Mouse (Mus musculus) heart, embryonic 11.5 days (tissue): ENCODE results near the gene Mfap5. TPM values are rescaled to one million over a fixed set of nuclear protein-coding genes. Genes with fewer than 3 reads are reported as not detected.

Experiments
- ATAC-seq: fragments of 200-750 bp; cut with Nextera tagmentation; replicated peaks from 2 replicates; pipeline ENCODE4 v1.8.0; 2017; ENCODE audit warnings: moderate library complexity; ENCODE audit not compliant: insufficient number of reproducible peaks, low FRiP score, low TSS enrichment
- H3K27ac ChIP-seq: fragments of 300-500 bp; sonication (generic); 2 replicates; pipeline ENCODE4 v1.5.1; 2014; ENCODE audit warnings: mild to moderate bottlenecking, low read depth, low read length
- H3K27me3 ChIP-seq: fragments of 300-500 bp; sonication (generic); 2 replicates; pipeline ENCODE4 v1.6.1; 2014; ENCODE audit warnings: mild to moderate bottlenecking, low read length, mixed read lengths; ENCODE audit not compliant: control insufficient read depth, insufficient read depth
- H3K36me3 ChIP-seq: fragments of 300-500 bp; sonication (generic); 2 replicates; pipeline ENCODE4 v1.6.1; 2014; ENCODE audit warnings: mild to moderate bottlenecking, low read length, moderate library complexity, mixed read lengths; ENCODE audit not compliant: control insufficient read depth, insufficient read depth
- H3K4me1 ChIP-seq: fragments of 300-500 bp; sonication (generic); 2 replicates; pipeline ENCODE4 v1.6.1; 2014; ENCODE audit warnings: low read length; ENCODE audit not compliant: control insufficient read depth, insufficient read depth
- H3K4me2 ChIP-seq: fragments of 300-500 bp; sonication (generic); 2 replicates; pipeline ENCODE4 v1.6.1; 2014; ENCODE audit warnings: mild to moderate bottlenecking, moderate library complexity
- H3K4me3 ChIP-seq: fragments of 300-500 bp; sonication (generic); 2 replicates; pipeline ENCODE4 v1.5.1; 2014; ENCODE audit warnings: low read depth, low read length
- H3K9ac ChIP-seq: fragments of 300-500 bp; sonication (generic); 2 replicates; pipeline ENCODE4 v1.6.1; 2014; ENCODE audit warnings: mild to moderate bottlenecking, low read depth, low read length, moderate library complexity
- H3K9me3 ChIP-seq: fragments of 300-500 bp; sonication (generic); replicated peaks from 2 replicates; pipeline ENCODE4 v1.6.1; 2016; ENCODE audit warnings: low read length; ENCODE audit not compliant: control insufficient read depth
- WGBS: fragments of 180-500 bp; shearing (Covaris S2); extraction: QIAGEN DNeasy Blood & Tissue Kit; methylation state at CpG from one replicate; pipeline ENCODE4 v1.1.7; 2014; ENCODE audit not compliant: insufficient replicate concordance; 5-methylcytosine and 5-hydroxymethylcytosine counted together
- polyA plus RNA-seq: library from polyadenylated mRNA; unstranded; fragments of >200 nt; fragmentation: Nextera tagmentation; extraction: Ambion mirVana; gene quantifications from 2 replicates; pipeline ENCODE4 v1.2.1, GENCODE M21; 2014

The Mfap5 gene
- polyA plus RNA-seq, 1 experiment from 2014 or later = 5.4 TPM

- peak overlapping the region; percentile 75 for H3K4me3 ChIP-seq
- peaks cover 12% of the 10 kb centered on the region; the same call in 1 of the 2 replicates for H3K27me3 ChIP-seq
- no peaks in the 10 kb centered on the region for H3K36me3 ChIP-seq
- peak overlapping the region; percentile 78 for H3K4me2 ChIP-seq
- no peaks in the 10 kb centered on the region for H3K9me3 ChIP-seq
- ATAC-seq = peak; percentile 60
- H3K9ac ChIP-seq = peak overlapping the region; percentile 76
- no peak overlapping the region for H3K27ac ChIP-seq
- H3K4me1 ChIP-seq = no peaks in the 10 kb centered on the region; the same call in 1 of the 2 replicates
- 1% methylated on average over 71 of the region's 111 CpGs for WGBS
Observed at GRCm38 (mm10) chr6:122486297-122487117, 19.1 kb upstream of the Mfap5 start.

GRCm38 (mm10) chr6:122490929-122491512 is 14.6 kb upstream of the Mfap5 start:
- no peaks in the 10 kb centered on the region for H3K36me3 ChIP-seq
- no peaks in the 10 kb centered on the region for H3K9me3 ChIP-seq
- peak overlapping the region; percentile 69 for H3K9ac ChIP-seq
- H3K27me3 ChIP-seq = peaks cover 12% of the 10 kb centered on the region; the same call in 1 of the 2 replicates
- WGBS = 16% methylated on average over 15 of the region's 15 CpGs
- peak overlapping the region; percentile 77 for H3K27ac ChIP-seq
- no peak for ATAC-seq
- peaks cover 15% of the 10 kb centered on the region for H3K4me1 ChIP-seq
- H3K4me3 ChIP-seq = peak overlapping the region; percentile 50
- peak overlapping the region; percentile 83 for H3K4me2 ChIP-seq

GRCm38 (mm10) chr6:122491557-122491956 is 14.1 kb upstream of the Mfap5 start:
- no peaks in the 10 kb centered on the region for H3K9me3 ChIP-seq
- H3K4me2 ChIP-seq = peak overlapping the region; percentile 83
- peaks cover 12% of the 10 kb centered on the region; the same call in 1 of the 2 replicates for H3K27me3 ChIP-seq
- H3K36me3 ChIP-seq = no peaks in the 10 kb centered on the region
- under 1% methylated on average over 16 of the region's 16 CpGs for WGBS
- H3K9ac ChIP-seq = peak overlapping the region; percentile 69
- H3K4me1 ChIP-seq = peaks cover 19% of the 10 kb centered on the region
- ATAC-seq = peak; percentile 80
- peak overlapping the region; percentile 50 for H3K4me3 ChIP-seq
- H3K27ac ChIP-seq = peak overlapping the region; percentile 77

- ATAC-seq = no peak
- Histone ChIP-seq H3K4me2 (no peak overlapping the region), H3K9me3 (no peaks in the 10 kb centered on the region), H3K27ac (no peak overlapping the region), H3K9ac (no peak overlapping the region), H3K27me3 (peaks cover 3% of the 10 kb centered on the region; the same call in 1 of the 2 replicates), H3K4me3 (no peak overlapping the region), H3K4me1 (peaks cover 19% of the 10 kb centered on the region), H3K36me3 (no peaks in the 10 kb centered on the region)
- WGBS = 31% methylated on average over 6 of the region's 6 CpGs
Observed at GRCm38 (mm10) chr6:122492479-122492878, 13.2 kb upstream of the Mfap5 start.

GRCm38 (mm10) chr6:122493799-122494472 is 11.7 kb upstream of the Mfap5 start:
- no peak overlapping the region for H3K4me3 ChIP-seq
- WGBS = 36% methylated on average over 6 of the region's 6 CpGs
- H3K27ac ChIP-seq = no peak overlapping the region
- no peaks in the 10 kb centered on the region for H3K27me3 ChIP-seq
- H3K4me2 ChIP-seq = no peak overlapping the region
- ATAC-seq = no peak
- H3K36me3 ChIP-seq = no peaks in the 10 kb centered on the region
- H3K9ac ChIP-seq = no peak overlapping the region
- H3K9me3 ChIP-seq = no peaks in the 10 kb centered on the region
- H3K4me1 ChIP-seq = peaks cover 19% of the 10 kb centered on the region

- H3K27me3 ChIP-seq = no peaks in the 10 kb centered on the region
- H3K36me3 ChIP-seq = no peaks in the 10 kb centered on the region
- ATAC-seq = no peak
- peak overlapping the region; percentile 30 for H3K4me3 ChIP-seq
- peak overlapping the region; percentile 78 for H3K27ac ChIP-seq
- WGBS = 8% methylated on average over 21 of the region's 21 CpGs
- H3K4me2 ChIP-seq = peak overlapping the region; percentile 61
- H3K9ac ChIP-seq = peak overlapping the region; percentile 60
- no peaks in the 10 kb centered on the region for H3K9me3 ChIP-seq
- H3K4me1 ChIP-seq = peaks cover 19% of the 10 kb centered on the region
Observed at GRCm38 (mm10) chr6:122495082-122495881, 10.4 kb upstream of the Mfap5 start.

- WGBS = 27% methylated on average over 5 of the region's 5 CpGs
- H3K4me1 ChIP-seq = peaks cover 19% of the 10 kb centered on the region
- no peak overlapping the region for H3K4me2 ChIP-seq
- no peak overlapping the region for H3K4me3 ChIP-seq
- no peaks in the 10 kb centered on the region for H3K36me3 ChIP-seq
- peak overlapping the region; percentile 78; the same call in 1 of the 2 replicates for H3K27ac ChIP-seq
- H3K9ac ChIP-seq = no peak overlapping the region
- ATAC-seq = no peak
- no peaks in the 10 kb centered on the region for H3K9me3 ChIP-seq
- H3K27me3 ChIP-seq = no peaks in the 10 kb centered on the region
Observed at GRCm38 (mm10) chr6:122496501-122496900, 9.1 kb upstream of the Mfap5 start.

- no peak within 1 kb of the TSS for H3K4me3 ChIP-seq
- H3K9me3 ChIP-seq = no peaks in the 10 kb centered on the region
- H3K9ac ChIP-seq = no peak within 1 kb of the TSS
- no peaks in the 10 kb centered on the region for H3K36me3 ChIP-seq
- no peaks in the 10 kb centered on the region for H3K27me3 ChIP-seq
- 71% methylated on average over 5 of the region's 5 CpGs for WGBS
- no peak within 1 kb of the TSS for H3K4me2 ChIP-seq
- H3K4me1 ChIP-seq = peaks cover 19% of the 10 kb centered on the region
- ATAC-seq = no peak
- no peak within 1 kb of the TSS for H3K27ac ChIP-seq
Observed at GRCm38 (mm10) chr6:122498661-122499060, 7.0 kb upstream of the Mfap5 start, which contains the start of gene Rimklb. Gene Rimklb, minus strand, starts transcription at chr6:122498761.
